11 mouse cellular contexts compared by ENCODE assay signal in the genomic region with DNA sequence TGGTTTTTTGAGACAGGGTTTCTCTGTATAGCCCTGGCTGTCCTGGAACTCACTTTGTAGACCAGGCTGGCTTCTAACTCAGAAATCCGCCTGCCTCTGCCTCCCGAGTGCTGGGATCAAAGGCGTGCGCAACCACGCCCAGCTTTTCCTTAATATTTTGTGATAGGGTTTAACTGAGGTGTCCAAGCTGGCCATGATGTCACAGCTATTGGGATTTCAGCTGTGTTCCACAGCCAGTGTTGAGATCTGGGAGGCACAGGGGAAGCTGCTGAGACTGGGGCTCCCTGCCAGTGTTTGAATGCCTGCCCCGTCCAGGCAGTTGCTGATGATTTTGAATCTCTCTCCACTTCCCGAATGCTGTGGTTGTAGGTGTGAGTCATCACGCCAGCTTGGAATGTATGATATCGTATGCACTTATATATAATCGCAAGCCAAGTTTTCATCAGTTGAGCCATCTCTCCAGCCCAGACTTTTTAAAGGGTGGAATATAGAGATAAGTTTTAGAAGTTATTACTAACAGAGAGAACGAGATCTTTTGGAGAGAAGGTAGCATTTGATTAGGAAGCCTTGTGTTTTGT. TPM values are rescaled to one million over a fixed set of nuclear protein-coding genes. Genes with fewer than 3 reads are reported as not detected.
DNase-seq lines count a peak whose midpoint lies in the region; ATAC-seq and TF ChIP-seq lines count a peak whose summit lies in the region.
"Had no signal": no experiment of that assay in that cellular context is flagged by ENCODE, and none has a peak within 500 bp of the region (broad histone marks: within the 10 kb centered on the region; RNA-seq: fewer than 3 reads in every experiment).

No protein-coding gene starts in this region.

- no peak; the same call in 1 of the 2 replicates for ATAC-seq in heart, embryonic 12.5 days (ENCODE audit: insufficient number of reproducible peaks, low FRiP score)
- peak; percentile 43; the same call in 1 of the 2 replicates for ATAC-seq in liver, embryonic 16.5 days (ENCODE audit: low read depth)
- no peak for ATAC-seq in midbrain, embryonic 11.5 days (ENCODE audit: low FRiP score)

- TF ChIP-seq CTCF in thymus, adult 2 months (IDR thresholded peaks at IDR 0.05; ENCODE audit: borderline replicate concordance, control insufficient read depth, extremely low read depth, insufficient read depth, low read length, poor library complexity) = no peak

- no peak overlapping the region for H3K4me3 ChIP-seq in heart, embryonic 12.5 days
- no peak overlapping the region for H3K4me3 ChIP-seq in liver, embryonic 16.5 days (ENCODE audit: low read depth, low read length)
- H3K4me3 ChIP-seq in midbrain, embryonic 11.5 days (ENCODE audit: low read depth, low read length) = no peak overlapping the region
- H3K4me3 ChIP-seq in thymus, adult 2 months (ENCODE audit: control insufficient read depth, insufficient read depth, low read length) = no peak overlapping the region
- H3K4me3 ChIP-seq: hindbrain, embryonic 15.5 days; neural tube, embryonic 13.5 days had no signal

- H3K27ac ChIP-seq in heart, embryonic 12.5 days (ENCODE audit: poor library complexity, severe bottlenecking) = 0 out of 2 replicates have a peak overlapping the region, but pooled peaks have one; percentile 11
- H3K27ac ChIP-seq in liver, embryonic 16.5 days (ENCODE audit: low read length) = no peak overlapping the region
- H3K27ac ChIP-seq in midbrain, embryonic 11.5 days (ENCODE audit: low read depth, low read length) = no peak overlapping the region
- H3K27ac ChIP-seq in thymus, adult 2 months (ENCODE audit: control insufficient read depth, insufficient read depth, low read length) = no peak overlapping the region
- H3K27ac ChIP-seq: hindbrain, embryonic 15.5 days; neural tube, embryonic 13.5 days had no signal

- H3K27me3 ChIP-seq in heart, embryonic 12.5 days (replicated peaks) = no peaks in the 10 kb centered on the region
- no peaks in the 10 kb centered on the region for H3K27me3 ChIP-seq in liver, embryonic 16.5 days (ENCODE audit: control insufficient read depth, insufficient read depth, low read depth, low read length)
- H3K27me3 ChIP-seq in midbrain, embryonic 11.5 days (ENCODE audit: control insufficient read depth, insufficient read depth, low read length) = no peaks in the 10 kb centered on the region
- no peaks in the 10 kb centered on the region for H3K27me3 ChIP-seq in thymus, adult 2 months (ENCODE audit: control insufficient read depth, insufficient read depth, low read length)
- H3K27me3 ChIP-seq: hindbrain, embryonic 15.5 days; neural tube, embryonic 13.5 days had no signal

- H3K9me3 ChIP-seq in heart, embryonic 12.5 days (replicated peaks) = no peaks in the 10 kb centered on the region
- H3K9me3 ChIP-seq in liver, embryonic 16.5 days (replicated peaks; ENCODE audit: control insufficient read depth, low read length) = no peaks in the 10 kb centered on the region
- no peaks in the 10 kb centered on the region for H3K9me3 ChIP-seq in midbrain, embryonic 11.5 days (ENCODE audit: control insufficient read depth, low read length)
- H3K9me3 ChIP-seq: hindbrain, embryonic 15.5 days; neural tube, embryonic 13.5 days had no signal

- peaks cover 5% of the 10 kb centered on the region; the same call in 1 of the 2 replicates for H3K36me3 ChIP-seq in heart, embryonic 12.5 days
- H3K36me3 ChIP-seq in liver, embryonic 16.5 days (ENCODE audit: control insufficient read depth, insufficient read depth) = no peaks in the 10 kb centered on the region
- no peaks in the 10 kb centered on the region for H3K36me3 ChIP-seq in midbrain, embryonic 11.5 days (ENCODE audit: control insufficient read depth, insufficient read depth, low read length)
- no peaks in the 10 kb centered on the region for H3K36me3 ChIP-seq in thymus, adult 2 months (ENCODE audit: control insufficient read depth, insufficient read depth, low read length)
- H3K36me3 ChIP-seq: hindbrain, embryonic 15.5 days; neural tube, embryonic 13.5 days had no signal

- no peak overlapping the region for H3K4me2 ChIP-seq in heart, embryonic 12.5 days
- H3K4me2 ChIP-seq in liver, embryonic 16.5 days (ENCODE audit: low read depth, low read length) = no peak overlapping the region
- H3K4me2 ChIP-seq in midbrain, embryonic 11.5 days = no peak overlapping the region
- H3K4me2 ChIP-seq: hindbrain, embryonic 15.5 days; neural tube, embryonic 13.5 days had no signal

- TF ChIP-seq POLR2A in thymus, adult 2 months (IDR thresholded peaks at IDR 0.05; ENCODE audit: control insufficient read depth, extremely low read depth, insufficient read depth, low read length, poor library complexity) = no peak

- WGBS in heart, embryonic 12.5 days = 63% methylated on average over 11 of the region's 11 CpGs
- WGBS in liver, embryonic 16.5 days (ENCODE audit: insufficient replicate concordance) = 33% methylated on average over 11 of the region's 11 CpGs
- WGBS in midbrain, embryonic 11.5 days = 93% methylated on average over 11 of the region's 11 CpGs
- WGBS in thymus, adult 2 months = 88% methylated on average over 11 of the region's 11 CpGs

- peak; percentile 48 to 63 for DNase-seq in cerebellum, postnatal 10 days
- no peak for DNase-seq in cerebellum, adult 9-11 months
- peak; percentile 91 for DNase-seq in MEL-GATA-1-ER (ENCODE audit: extremely low read depth, low read depth)
- no peak for DNase-seq in testis, postnatal 10 days (ENCODE audit: low spot score)
- no peak for DNase-seq in midbrain, embryonic 11.5 days (ENCODE audit: low spot score, missing footprints)
- DNase-seq in thymus, adult 2 months = no peak
- DNase-seq: cerebellum, adult 9-10 months had no signal

- no peak overlapping the region for H3K9ac ChIP-seq in heart, embryonic 12.5 days
- H3K9ac ChIP-seq in liver, embryonic 16.5 days (ENCODE audit: low read depth, low read length) = no peak overlapping the region
- no peak overlapping the region for H3K9ac ChIP-seq in midbrain, embryonic 11.5 days (ENCODE audit: low read length)
- H3K9ac ChIP-seq: hindbrain, embryonic 15.5 days; neural tube, embryonic 13.5 days had no signal

- peaks cover 34% of the 10 kb centered on the region for H3K4me1 ChIP-seq in heart, embryonic 12.5 days (replicated peaks)
- peaks cover 16% of the 10 kb centered on the region for H3K4me1 ChIP-seq in liver, embryonic 16.5 days (ENCODE audit: control insufficient read depth, low read depth, low read length)
- peaks cover 10% of the 10 kb centered on the region; the same call in 1 of the 2 replicates for H3K4me1 ChIP-seq in midbrain, embryonic 11.5 days (ENCODE audit: control insufficient read depth, insufficient read depth, low read length)
- peaks cover 6% of the 10 kb centered on the region for H3K4me1 ChIP-seq in thymus, adult 2 months (replicated peaks; ENCODE audit: control insufficient read depth, insufficient read depth, low read length)

RNA-seq across cellular contexts. Expression of gene Cbfa2t2, which starts 27.4 kb away (rescaled TPM):
- polyA plus RNA-seq in heart, embryonic 12.5 days (2016; fragmentation: Nextera tagmentation; extraction: Ambion mirVana) = 37.6 and 38.8 TPM in 2 replicates
- polyA plus RNA-seq in liver, embryonic 16.5 days (2015; fragmentation: Nextera tagmentation; extraction: Ambion mirVana) = 8.2 TPM in 2 replicates
- 75.2 and 76.1 TPM in 2 replicates for polyA plus RNA-seq in midbrain, embryonic 11.5 days (2014; fragmentation: Nextera tagmentation; extraction: Ambion mirVana)
- 27.6 and 30.1 TPM in 2 replicates for polyA plus RNA-seq in thymus, adult 2 months (2012; rRNA removed)

RNA-seq across cellular contexts. Expression of gene Snta1, which starts 55.8 kb away (rescaled TPM):
- 49.9 and 51.6 TPM in 2 replicates for polyA plus RNA-seq in heart, embryonic 12.5 days (2016; fragmentation: Nextera tagmentation; extraction: Ambion mirVana)
- 3.1 and 3.4 TPM in 2 replicates for polyA plus RNA-seq in liver, embryonic 16.5 days (2015; fragmentation: Nextera tagmentation; extraction: Ambion mirVana)
- 2.0 and 2.3 TPM in 2 replicates for polyA plus RNA-seq in midbrain, embryonic 11.5 days (2014; fragmentation: Nextera tagmentation; extraction: Ambion mirVana)
- 5.8 and 9.6 TPM in 2 replicates for polyA plus RNA-seq in thymus, adult 2 months (2012; rRNA removed)

Comparison
In these comparisons a context has a peak if more than half of its experiments do, and no peak if none do; other contexts are left out.
1. DNase-seq: peak in cerebellum, postnatal 10 days (2 of 2) and MEL-GATA-1-ER (single experiment); none in cerebellum, adult 9-11 months (single experiment), testis, postnatal 10 days (single experiment), midbrain, embryonic 11.5 days (single experiment) and thymus, adult 2 months (single experiment).